Mouse (Mus musculus) CD4-positive, CD25-positive, alpha-beta regulatory T cell, adult 2 months (primary cell): ENCODE results near the gene Cbx3.

Source experiments
- DNase-seq: peaks from one replicate; pipeline ENCODE4 v3.0.0-alpha.2; 2012; ENCODE audit warnings: low read depth, low spot score

Gene Cbx3

GRCm38 (mm10) chr6:51470311-51471178 is at the start of gene Cbx3:
TSS of gene Cbx3 (plus strand) at chr6:51470360.
- DNase-seq: peak; percentile 93

GRCm38 (mm10) chr6:51423466-51424122 is 46.6 kb upstream of the Cbx3 start:
- DNase-seq: no peak

- DNase-seq: no peak
Observed at GRCm38 (mm10) chr6:51424537-51424936, 45.6 kb upstream of the Cbx3 start.

- DNase-seq: peak; percentile 80
Observed at GRCm38 (mm10) chr6:51432535-51433397, 37.4 kb upstream of the Cbx3 start, which contains the start of gene Nfe2l3. TSS of gene Nfe2l3 (plus strand) at chr6:51432670.

- DNase-seq: no peak
Observed at GRCm38 (mm10) chr6:51434270-51434669, 35.9 kb upstream of the Cbx3 start.

GRCm38 (mm10) chr6:51437665-51438064 is 32.5 kb upstream of the Cbx3 start:
- no peak for DNase-seq

GRCm38 (mm10) chr6:51438826-51439330 is 31.3 kb upstream of the Cbx3 start:
- no peak for DNase-seq

- peak; percentile 58 for DNase-seq
Observed at GRCm38 (mm10) chr6:51442191-51442835, 27.8 kb upstream of the Cbx3 start.

- DNase-seq: no peak
Observed at GRCm38 (mm10) chr6:51452927-51453503, 17.1 kb upstream of the Cbx3 start.

GRCm38 (mm10) chr6:51454949-51455348 is 15.2 kb upstream of the Cbx3 start:
- DNase-seq: no peak

GRCm38 (mm10) chr6:51456198-51456597 is 14.0 kb upstream of the Cbx3 start:
- DNase-seq: no peak

- DNase-seq: no peak
Observed at GRCm38 (mm10) chr6:51457283-51457682, 12.9 kb upstream of the Cbx3 start.

GRCm38 (mm10) chr6:51457770-51458387 is 12.3 kb upstream of the Cbx3 start:
- DNase-seq: no peak

- no peak for DNase-seq
Observed at GRCm38 (mm10) chr6:51458925-51459312, 11.2 kb upstream of the Cbx3 start.

GRCm38 (mm10) chr6:51459313-51460020 is 10.7 kb upstream of the Cbx3 start:
- peak; percentile 35 for DNase-seq

- peak; percentile 41 for DNase-seq
Observed at GRCm38 (mm10) chr6:51460021-51460360, 10.2 kb upstream of the Cbx3 start.

GRCm38 (mm10) chr6:51460363-51460762 is 9.8 kb upstream of the Cbx3 start:
- peak; percentile 36 for DNase-seq

GRCm38 (mm10) chr6:51467649-51468048 is 2.5 kb upstream of the Cbx3 start:
- DNase-seq: peak; percentile 44

- peak; percentile 92 for DNase-seq
Observed at GRCm38 (mm10) chr6:51468891-51469561, 1.1 kb upstream of the Cbx3 start.
